Mouse (Mus musculus) liver, embryonic 16.5 days (tissue): ENCODE measurements around the gene Fnip2. TPM values are rescaled to one million over a fixed set of nuclear protein-coding genes. Genes with fewer than 3 reads are reported as not detected.
"Not testable (repeated sequence)": the region's sequence is repeated elsewhere in the genome, so short reads cannot be mapped to it uniquely, and the experiment has no call there.

Source experiments
- ATAC-seq: fragments of 200-750 bp; cut with Nextera tagmentation; 2 replicates; pipeline ENCODE4 v1.8.0; 2017; ENCODE audit warnings: low read depth, mild to moderate bottlenecking, moderate number of reproducible peaks, moderate library complexity
- H3K27ac ChIP-seq: fragments of 300-500 bp; sonication (generic); 2 replicates; pipeline ENCODE4 v1.5.1; 2014; ENCODE audit warnings: mild to moderate bottlenecking, low read length
- H3K27me3 ChIP-seq: fragments of 300-500 bp; sonication (generic); 2 replicates; pipeline ENCODE4 v1.6.1; 2014; ENCODE audit warnings: low read depth, low read length, mixed read lengths; ENCODE audit not compliant: control insufficient read depth, insufficient read depth
- H3K36me3 ChIP-seq: fragments of 300-500 bp; sonication (generic); 2 replicates; pipeline ENCODE4 v1.6.1; 2014; ENCODE audit warnings: mild to moderate bottlenecking; ENCODE audit not compliant: control insufficient read depth, insufficient read depth
- H3K4me1 ChIP-seq: fragments of 300-500 bp; sonication (generic); 2 replicates; pipeline ENCODE4 v1.6.1; 2014; ENCODE audit warnings: low read depth, low read length, mixed read lengths; ENCODE audit not compliant: control insufficient read depth
- H3K4me2 ChIP-seq: fragments of 300-500 bp; sonication (generic); 2 replicates; pipeline ENCODE4 v1.6.1; 2014; ENCODE audit warnings: low read depth, low read length, mixed read lengths
- H3K4me3 ChIP-seq: fragments of 300-500 bp; sonication (generic); 2 replicates; pipeline ENCODE4 v1.5.1; 2014; ENCODE audit warnings: low read depth, mild to moderate bottlenecking, low read length
- H3K9ac ChIP-seq: fragments of 300-500 bp; sonication (generic); 2 replicates; pipeline ENCODE4 v1.6.1; 2014; ENCODE audit warnings: low read depth, low read length
- H3K9me3 ChIP-seq: fragments of 300-500 bp; sonication (generic); replicated peaks from 2 replicates; pipeline ENCODE4 v1.6.1; 2016; ENCODE audit warnings: low read length; ENCODE audit not compliant: control insufficient read depth
- WGBS: fragments of 180-500 bp; shearing (Covaris S2); extraction: QIAGEN DNeasy Blood & Tissue Kit; methylation state at CpG from one replicate; pipeline ENCODE4 v1.1.7; 2014; ENCODE audit not compliant: insufficient replicate concordance; 5-methylcytosine and 5-hydroxymethylcytosine counted together
- polyA plus RNA-seq: library from polyadenylated mRNA; unstranded; fragments of >200 nt; fragmentation: Nextera tagmentation; extraction: Ambion mirVana; gene quantifications from 2 replicates; pipeline ENCODE4 v1.2.1, GENCODE M21; 2015

Gene Fnip2
- polyA plus RNA-seq, 1 experiment from 2014 or later = 3.5 TPM

GRCm38 (mm10) chr3:79449361-79449760, 118.2 kb downstream of the Fnip2 start:
- no peak overlapping the region for H3K9ac ChIP-seq
- no peaks in the 10 kb centered on the region for H3K27me3 ChIP-seq
- H3K4me1 ChIP-seq = no peaks in the 10 kb centered on the region
- no peak for ATAC-seq
- no peak overlapping the region for H3K4me2 ChIP-seq
- no peak overlapping the region for H3K27ac ChIP-seq
- WGBS = 80% methylated on average over 7 of the region's 7 CpGs
- H3K9me3 ChIP-seq = no peaks in the 10 kb centered on the region
- H3K4me3 ChIP-seq = no peak overlapping the region
- no peaks in the 10 kb centered on the region for H3K36me3 ChIP-seq

- WGBS = 76% methylated on average over 5 of the region's 5 CpGs
- H3K4me1 ChIP-seq = no peaks in the 10 kb centered on the region
- ATAC-seq = no peak
These were observed 119.2 kb downstream of the Fnip2 start for GRCm38 (mm10) chr3:79448421-79448820.

GRCm38 (mm10) chr3:79446648-79447047, 120.9 kb downstream of the Fnip2 start:
- H3K36me3 ChIP-seq, H3K9me3 ChIP-seq, H3K4me3 ChIP-seq, H3K9ac ChIP-seq, H3K4me1 ChIP-seq, H3K27me3 ChIP-seq, ATAC-seq, H3K4me2 ChIP-seq, H3K27ac ChIP-seq: not testable (repeated sequence)
- WGBS = 69% methylated on average over 3 of the region's 3 CpGs

More at GRCm38 (mm10) chr3:79448421-79448820, 119.2 kb downstream of the Fnip2 start:
- H3K9me3 ChIP-seq = no peaks in the 10 kb centered on the region
- no peak overlapping the region for H3K27ac ChIP-seq
- no peak overlapping the region for H3K4me2 ChIP-seq
- no peaks in the 10 kb centered on the region for H3K27me3 ChIP-seq
- no peaks in the 10 kb centered on the region for H3K36me3 ChIP-seq
- no peak overlapping the region for H3K9ac ChIP-seq
- H3K4me3 ChIP-seq = no peak overlapping the region

GRCm38 (mm10) chr3:79446124-79446523, 121.5 kb downstream of the Fnip2 start:
- Histone ChIP-seq H3K27me3 (no peaks in the 10 kb centered on the region), H3K27ac (no peak overlapping the region), H3K4me1 (no peaks in the 10 kb centered on the region), H3K9me3 (no peaks in the 10 kb centered on the region), H3K9ac (no peak overlapping the region), H3K4me3 (no peak overlapping the region), H3K4me2 (no peak overlapping the region), H3K36me3 (no peaks in the 10 kb centered on the region)
- WGBS = 76% methylated on average over 4 of the region's 4 CpGs
- ATAC-seq = no peak

GRCm38 (mm10) chr3:79445041-79445440, 122.6 kb downstream of the Fnip2 start:
- no peak overlapping the region for H3K27ac ChIP-seq
- WGBS = 58% methylated on average over 8 of the region's 8 CpGs
- no peak for ATAC-seq
- H3K36me3 ChIP-seq = no peaks in the 10 kb centered on the region
- no peaks in the 10 kb centered on the region for H3K9me3 ChIP-seq
- H3K4me2 ChIP-seq = no peak overlapping the region
- H3K27me3 ChIP-seq = no peaks in the 10 kb centered on the region
- no peaks in the 10 kb centered on the region for H3K4me1 ChIP-seq
- no peak overlapping the region for H3K4me3 ChIP-seq
- no peak overlapping the region for H3K9ac ChIP-seq

- no peak overlapping the region for H3K27ac ChIP-seq
- no peaks in the 10 kb centered on the region for H3K36me3 ChIP-seq
- no peak overlapping the region for H3K4me2 ChIP-seq
- no peaks in the 10 kb centered on the region for H3K4me1 ChIP-seq
- ATAC-seq = no peak
- H3K9me3 ChIP-seq = no peaks in the 10 kb centered on the region
- no peak overlapping the region for H3K4me3 ChIP-seq
- no peak overlapping the region for H3K9ac ChIP-seq
- 51% methylated on average over 4 of the region's 4 CpGs for WGBS
- H3K27me3 ChIP-seq = no peaks in the 10 kb centered on the region
These were observed 123.7 kb downstream of the Fnip2 start for GRCm38 (mm10) chr3:79443850-79444249.

GRCm38 (mm10) chr3:79440976-79441491, 126.6 kb downstream of the Fnip2 start:
- H3K36me3 ChIP-seq = no peaks in the 10 kb centered on the region
- ATAC-seq = no peak
- no peaks in the 10 kb centered on the region for H3K9me3 ChIP-seq
- H3K4me3 ChIP-seq = no peak overlapping the region
- H3K9ac ChIP-seq = no peak overlapping the region
- H3K4me1 ChIP-seq = no peaks in the 10 kb centered on the region
- 74% methylated on average over 12 of the region's 12 CpGs for WGBS
- H3K4me2 ChIP-seq = no peak overlapping the region
- no peaks in the 10 kb centered on the region for H3K27me3 ChIP-seq
- no peak overlapping the region for H3K27ac ChIP-seq

- ATAC-seq = no peak
- 78% methylated on average over 3 of the region's 3 CpGs for WGBS
- no peaks in the 10 kb centered on the region for H3K4me1 ChIP-seq
These were observed 129.3 kb downstream of the Fnip2 start for GRCm38 (mm10) chr3:79438276-79438675.

GRCm38 (mm10) chr3:79436186-79436585, 131.4 kb downstream of the Fnip2 start:
- Histone ChIP-seq H3K4me1 (no peaks in the 10 kb centered on the region), H3K9me3 (no peaks in the 10 kb centered on the region), H3K4me2 (no peak overlapping the region), H3K9ac (no peak overlapping the region), H3K27me3 (no peaks in the 10 kb centered on the region), H3K4me3 (no peak overlapping the region), H3K36me3 (no peaks in the 10 kb centered on the region), H3K27ac (no peak overlapping the region)
- WGBS = 73% methylated on average over 7 of the region's 7 CpGs
- ATAC-seq = no peak

More at GRCm38 (mm10) chr3:79438276-79438675, 129.3 kb downstream of the Fnip2 start:
- no peak overlapping the region for H3K9ac ChIP-seq
- no peaks in the 10 kb centered on the region for H3K9me3 ChIP-seq
- H3K4me3 ChIP-seq = no peak overlapping the region
- H3K27me3 ChIP-seq = no peaks in the 10 kb centered on the region
- no peak overlapping the region for H3K27ac ChIP-seq
- no peak overlapping the region for H3K4me2 ChIP-seq
- no peaks in the 10 kb centered on the region for H3K36me3 ChIP-seq
